Mouse (Mus musculus) heart, postnatal 36 days (tissue): ENCODE data around the gene Kcne2. TPM values are rescaled to one million over a fixed set of nuclear protein-coding genes. Genes with fewer than 3 reads are reported as not detected.

ENCODE experiments used
- total RNA-seq, 2 experiments: library from RNA; stranded (reverse); gene quantifications; 2 replicates each; pipeline ENCODE4 v1.2.3; 2021

The Kcne2 gene
- total RNA-seq, 2 experiments from 2014 or later: not detected

Other genes starting within 250 kb of the Kcne2 start
- 10 to 100 TPM; 56.9 to 63.0 TPM for gene Mrps6, start 234.1 kb upstream of the Kcne2 start, total RNA-seq
- not detected for gene Gm49711, start 234.1 kb upstream of the Kcne2 start, total RNA-seq
- gene Slc5a3, start 234.1 kb upstream of the Kcne2 start, total RNA-seq: 1 to 10 TPM; 5.6 to 5.8 TPM
- gene Smim11, start 8.9 kb downstream of the Kcne2 start, total RNA-seq: 10 to 100 TPM; 76.2 to 84.5 TPM
- gene Fam243, start 29.1 kb downstream of the Kcne2 start, total RNA-seq: under 1 TPM; 0.43 to 0.50 TPM
- 10 to 100 TPM; 19.8 to 21.3 TPM for gene Kcne1, start 67.1 kb downstream of the Kcne2 start, total RNA-seq
- gene Rcan1, start 178.5 kb downstream of the Kcne2 start, total RNA-seq: 10 to 100 TPM; 50.8 to 99.4 TPM
- under 1 TPM; 0.08 to 0.25 TPM for gene Clic6, start 193.3 kb downstream of the Kcne2 start, total RNA-seq